Mouse (Mus musculus): ENCODE results near the gene Pde4d.

GRCm38 (mm10) chr13:109688195-109688594 is 1238.4 kb downstream of the Pde4d start:
- TF ChIP-seq CTCF (IDR thresholded peaks at IDR 0.05; ENCODE audit: borderline replicate concordance, insufficient read depth, low read depth, low read length) (no peak), POLR2A (IDR thresholded peaks at IDR 0.05; ENCODE audit: borderline replicate concordance, insufficient read depth, low read length) (no peak)
